Mouse (Mus musculus) testis, postnatal 14 days (tissue): ENCODE data around the gene Ttc7.

ENCODE experiments used
- DNase-seq: peaks from one replicate; pipeline ENCODE4 v3.0.0; 2021; ENCODE audit warnings: low spot score

The Ttc7 gene

GRCm38 (mm10) chr17:87282706-87283053, at the start of gene Ttc7:
Gene Ttc7, plus strand, starts transcription at chr17:87282886.
- peak; percentile 96 for DNase-seq

- DNase-seq: no peak
Measured at GRCm38 (mm10) chr17:87235019-87235418, 47.7 kb upstream of the Ttc7 start.

DNA sequence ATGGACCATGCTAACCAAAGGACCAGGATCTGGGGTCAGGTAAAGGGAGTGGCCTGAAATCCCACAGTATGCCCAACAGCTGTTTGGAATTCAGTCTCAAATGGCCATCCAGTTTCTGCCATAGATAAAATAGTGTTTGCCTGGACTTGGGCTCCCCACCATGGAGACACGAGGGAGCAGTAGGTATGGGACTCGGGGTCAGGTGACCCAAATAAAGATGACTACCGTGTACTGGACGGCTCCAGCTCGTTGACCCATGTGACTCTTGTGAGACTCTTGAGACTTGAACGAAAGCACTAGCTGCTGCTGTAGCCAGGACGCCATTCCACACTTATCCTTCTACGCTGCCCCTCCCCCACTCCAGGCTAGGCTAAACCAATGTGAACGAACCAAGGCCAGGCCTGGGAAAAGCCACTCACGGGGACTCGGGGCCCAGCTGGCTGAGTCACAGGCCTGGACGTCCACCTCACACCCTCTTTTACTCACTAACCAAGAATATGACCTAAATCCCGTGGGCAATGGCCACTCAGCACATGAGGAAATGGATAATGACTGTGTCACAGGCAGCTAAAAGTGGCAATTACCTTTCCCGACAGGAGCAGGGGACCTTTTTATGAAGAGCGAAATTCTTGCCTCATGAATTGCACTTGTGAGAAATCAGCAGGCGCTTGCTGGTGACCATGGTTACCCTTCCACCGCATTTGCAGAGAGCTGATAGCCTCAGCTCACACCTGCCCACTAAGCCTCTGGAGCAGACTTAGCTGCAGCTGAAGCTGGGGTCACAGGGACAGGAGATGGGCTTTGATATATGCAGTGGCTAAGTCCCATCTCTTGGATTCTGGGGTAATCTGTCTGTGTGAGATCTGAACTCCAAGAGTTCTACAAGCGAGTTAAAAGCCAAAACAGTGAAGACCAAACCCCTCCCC, 45.7 kb upstream of the Ttc7 start:
- no peak for DNase-seq

GRCm38 (mm10) chr17:87237826-87238225, 44.9 kb upstream of the Ttc7 start:
- DNase-seq: no peak

- no peak for DNase-seq
Measured at GRCm38 (mm10) chr17:87246103-87246502, 36.6 kb upstream of the Ttc7 start.

GRCm38 (mm10) chr17:87254384-87254783, 28.3 kb upstream of the Ttc7 start:
- no peak for DNase-seq

GRCm38 (mm10) chr17:87255672-87256071, 27.0 kb upstream of the Ttc7 start:
- DNase-seq: no peak

GRCm38 (mm10) chr17:87263401-87263800, 19.3 kb upstream of the Ttc7 start:
- DNase-seq: peak; percentile 48

- DNase-seq: no peak
Measured at GRCm38 (mm10) chr17:87264054-87264830, 18.4 kb upstream of the Ttc7 start.

- DNase-seq: no peak
Measured at GRCm38 (mm10) chr17:87264927-87265791, 17.5 kb upstream of the Ttc7 start.

GRCm38 (mm10) chr17:87265792-87266186, 16.9 kb upstream of the Ttc7 start, which contains the start of gene Mcfd2:
Gene Mcfd2, minus strand, starts transcription at chr17:87265935.
- peak; percentile 94 for DNase-seq

DNA sequence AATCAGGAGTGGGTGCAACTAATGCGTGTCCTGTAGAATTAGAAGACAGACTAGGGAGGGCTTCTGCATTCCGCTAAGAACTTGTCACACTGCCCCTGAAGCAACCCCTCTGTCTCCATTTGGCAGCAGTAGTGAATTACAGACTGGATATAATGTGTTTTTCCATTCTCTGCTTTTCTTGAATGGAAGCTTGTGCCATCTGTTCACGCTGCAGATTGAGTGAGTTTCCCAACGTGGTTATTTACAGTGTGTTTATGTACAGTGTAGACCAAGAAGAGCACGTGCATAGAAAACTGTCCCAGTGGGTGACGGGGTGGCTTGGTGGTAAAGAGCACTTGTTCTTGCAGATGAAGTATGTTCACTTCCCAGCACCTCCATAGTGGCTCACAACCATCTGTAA, 13.2 kb upstream of the Ttc7 start:
- no peak for DNase-seq

GRCm38 (mm10) chr17:87275363-87276341, 7.0 kb upstream of the Ttc7 start:
- DNase-seq: no peak

- DNase-seq: peak; percentile 86
Measured at GRCm38 (mm10) chr17:87282007-87282705, 530 bp upstream of the Ttc7 start.

DNA sequence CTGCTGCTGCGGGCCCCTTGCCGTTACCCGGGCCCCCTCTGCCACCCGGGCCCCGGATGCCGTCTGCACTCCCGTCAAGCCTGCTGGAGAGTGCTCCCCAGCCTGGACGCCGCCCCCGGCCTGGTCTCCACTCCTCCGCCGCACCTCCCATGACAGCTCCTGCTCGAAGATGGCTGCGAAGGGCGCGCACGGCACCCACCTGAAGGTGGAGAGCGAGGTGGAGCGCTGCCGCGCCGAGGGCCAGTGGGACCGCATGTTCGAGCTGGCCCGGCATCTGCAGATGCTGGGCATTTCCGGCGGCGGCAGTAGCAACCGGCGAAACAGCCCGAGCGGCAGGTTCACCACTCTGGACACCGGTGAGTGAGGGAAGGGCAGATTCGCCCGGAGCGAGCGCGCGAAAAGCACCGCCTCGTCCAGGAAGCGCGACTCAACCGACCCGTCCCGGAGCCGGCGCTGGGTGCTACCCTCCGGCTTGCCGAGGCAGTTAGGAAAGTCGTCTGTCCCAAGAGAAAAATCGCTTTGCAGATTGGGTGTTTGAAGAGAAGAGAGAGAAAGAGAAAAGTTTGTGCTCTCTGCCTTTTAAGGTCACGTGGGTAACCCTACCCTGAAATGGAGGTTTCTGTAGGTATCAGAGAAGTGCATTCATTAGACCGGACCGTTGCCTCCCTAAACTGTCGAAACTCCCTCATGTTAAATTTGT, 519 bp downstream of the Ttc7 start:
- DNase-seq: peak; percentile 77

DNA sequence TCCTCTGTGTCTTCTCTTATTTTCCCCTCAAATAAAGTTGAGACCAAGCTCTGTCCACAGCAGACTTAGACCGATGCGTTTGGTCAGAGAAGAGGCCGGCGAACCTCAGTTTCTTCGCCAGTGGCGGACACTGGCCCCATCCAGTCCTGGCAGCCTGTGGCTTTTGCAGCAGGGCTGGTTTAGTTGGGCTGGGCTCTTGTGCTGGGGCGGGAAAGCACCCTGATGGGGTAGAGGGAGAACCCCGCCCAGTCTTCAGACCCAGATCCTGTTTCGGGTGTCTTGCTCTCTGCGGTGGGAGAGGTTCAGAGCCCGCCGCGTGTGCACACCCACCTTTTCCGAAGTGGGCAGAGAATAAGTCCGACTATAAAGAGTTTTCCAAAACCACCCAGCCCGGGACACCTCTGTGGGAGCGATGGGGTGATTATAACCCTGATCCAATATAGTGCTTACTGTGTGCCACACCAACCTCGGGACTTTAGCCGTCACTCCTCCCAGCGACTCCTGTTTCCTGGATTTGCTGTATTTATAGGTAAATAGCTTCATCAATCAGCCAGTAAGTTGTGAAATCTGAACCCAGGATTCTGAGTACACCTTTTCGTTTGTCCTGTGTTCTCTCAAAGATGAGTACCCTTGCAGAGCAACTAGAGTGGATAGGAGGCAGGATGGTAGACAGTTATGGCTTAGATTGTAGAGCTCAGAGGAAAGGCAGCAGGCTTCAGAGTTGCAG, 1.2 kb downstream of the Ttc7 start:
- no peak for DNase-seq

- no peak for DNase-seq
Measured at GRCm38 (mm10) chr17:87284482-87285040, 1.9 kb downstream of the Ttc7 start.

GRCm38 (mm10) chr17:87285731-87286465, 3.2 kb downstream of the Ttc7 start:
- peak; percentile 67 for DNase-seq
